Mouse (Mus musculus) intestine, postnatal 0 days (tissue): ENCODE results near the gene Sult1a1. TPM values are rescaled to one million over a fixed set of nuclear protein-coding genes. Genes with fewer than 3 reads are reported as not detected.

ENCODE experiments used
- ATAC-seq: fragments of 200-750 bp; cut with Nextera tagmentation; 2 replicates; pipeline ENCODE4 v1.8.0; 2017; ENCODE audit warnings: mild to moderate bottlenecking, moderate TSS enrichment, moderate library complexity
- H3K27ac ChIP-seq: fragments of 300-500 bp; sonication (generic); 2 replicates; pipeline ENCODE4 v1.5.1; 2014; ENCODE audit warnings: mild to moderate bottlenecking, low read depth, low read length, moderate library complexity
- H3K27me3 ChIP-seq: fragments of 300-500 bp; sonication (generic); replicated peaks from 2 replicates; pipeline ENCODE4 v1.6.1; 2014; ENCODE audit warnings: low read length, mixed read lengths; ENCODE audit not compliant: control insufficient read depth, insufficient read depth
- H3K36me3 ChIP-seq: fragments of 300-500 bp; sonication (generic); 2 replicates; pipeline ENCODE4 v1.6.1; 2014; ENCODE audit warnings: mild to moderate bottlenecking, moderate library complexity; ENCODE audit not compliant: control insufficient read depth, insufficient read depth
- H3K4me1 ChIP-seq: fragments of 300-500 bp; sonication (generic); replicated peaks from 2 replicates; pipeline ENCODE4 v1.6.1; 2014; ENCODE audit warnings: antibody characterized with exemption, low read length, mixed read lengths; ENCODE audit not compliant: control insufficient read depth, insufficient read depth
- H3K4me2 ChIP-seq: fragments of 300-500 bp; sonication (generic); replicated peaks from 2 replicates; pipeline ENCODE4 v1.6.1; 2014; ENCODE audit warnings: low read depth, mild to moderate bottlenecking, moderate library complexity
- H3K4me3 ChIP-seq: fragments of 300-500 bp; sonication (generic); 2 replicates; pipeline ENCODE4 v1.5.1; 2014; ENCODE audit warnings: low read depth, low read length
- H3K9ac ChIP-seq: fragments of 300-500 bp; sonication (generic); 2 replicates; pipeline ENCODE4 v1.6.1; 2014; ENCODE audit warnings: mild to moderate bottlenecking, low read depth, low read length
- H3K9me3 ChIP-seq: fragments of 300-500 bp; sonication (generic); 2 replicates; pipeline ENCODE4 v1.6.1; 2016; ENCODE audit warnings: mixed run types; ENCODE audit not compliant: control insufficient read depth
- CTCF ChIP-seq: sonication (generic); IDR thresholded peaks from 2 replicates; pipeline ENCODE4 v1.5.1; 2016; ENCODE audit warnings: low read depth, mild to moderate bottlenecking, control low read depth, antibody characterized with exemption, moderate library complexity
- WGBS: fragments of 180-500 bp; shearing (Covaris S2); extraction: QIAGEN DNeasy Blood & Tissue Kit; methylation state at CpG from one replicate; pipeline ENCODE4 v1.1.7; 2014; 5-methylcytosine and 5-hydroxymethylcytosine counted together
- polyA plus RNA-seq: library from polyadenylated mRNA; unstranded; fragments of >200 nt; fragmentation: Nextera tagmentation; extraction: Ambion mirVana; gene quantifications from 2 replicates; pipeline ENCODE4 v1.2.1, GENCODE M21; 2015

The Sult1a1 gene
- polyA plus RNA-seq, 1 experiment from 2014 or later: 6.8 TPM

GRCm38 (mm10) chr7:126628111-126628510 lies 48.1 kb downstream of the Sult1a1 start:
- ATAC-seq: no peak
- Histone ChIP-seq H3K4me3 (no peak overlapping the region), H3K27me3 (no peaks in the 10 kb centered on the region), H3K4me1 (no peaks in the 10 kb centered on the region; the same call in 1 of the 2 replicates), H3K36me3 (no peaks in the 10 kb centered on the region), H3K9me3 (no peaks in the 10 kb centered on the region), H3K9ac (no peak overlapping the region), H3K4me2 (no peak overlapping the region), H3K27ac (peak overlapping the region; percentile 50)
- WGBS: 56% methylated on average over 6 of the region's 6 CpGs
- TF ChIP-seq CTCF: no peak

GRCm38 (mm10) chr7:126625807-126626600 lies 50.2 kb downstream of the Sult1a1 start:
- no peak overlapping the region for H3K4me2 ChIP-seq
- H3K9me3 ChIP-seq: no peaks in the 10 kb centered on the region
- no peak overlapping the region for H3K4me3 ChIP-seq
- H3K36me3 ChIP-seq: no peaks in the 10 kb centered on the region
- 79% methylated on average over 3 of the region's 3 CpGs for WGBS
- no peak overlapping the region for H3K27ac ChIP-seq
- no peak overlapping the region for H3K9ac ChIP-seq
- no peak for TF ChIP-seq CTCF
- H3K27me3 ChIP-seq: no peaks in the 10 kb centered on the region
- no peak for ATAC-seq
- H3K4me1 ChIP-seq: no peaks in the 10 kb centered on the region; the same call in 1 of the 2 replicates

GRCm38 (mm10) chr7:126625369-126625768 lies 50.9 kb downstream of the Sult1a1 start:
- Histone ChIP-seq H3K4me3 (no peak overlapping the region), H3K4me2 (peak overlapping the region; percentile 32)
- WGBS: 22% methylated on average over 6 of the region's 6 CpGs

GRCm38 (mm10) chr7:126624774-126625173 lies 51.5 kb downstream of the Sult1a1 start:
- Histone ChIP-seq H3K36me3 (no peaks in the 10 kb centered on the region), H3K27me3 (no peaks in the 10 kb centered on the region), H3K9ac (no peak overlapping the region), H3K9me3 (no peaks in the 10 kb centered on the region), H3K27ac (no peak overlapping the region), H3K4me2 (peak overlapping the region; percentile 32), H3K4me3 (no peak overlapping the region), H3K4me1 (no peaks in the 10 kb centered on the region; the same call in 1 of the 2 replicates)
- WGBS: 72% methylated on average over 16 of the region's 16 CpGs
- no peak for ATAC-seq
- TF ChIP-seq CTCF: no peak

More at GRCm38 (mm10) chr7:126625369-126625768, 50.9 kb downstream of the Sult1a1 start:
- peak; percentile 55 for ATAC-seq
- Histone ChIP-seq H3K9me3 (no peaks in the 10 kb centered on the region), H3K4me1 (no peaks in the 10 kb centered on the region; the same call in 1 of the 2 replicates), H3K36me3 (no peaks in the 10 kb centered on the region), H3K27me3 (no peaks in the 10 kb centered on the region), H3K27ac (no peak overlapping the region), H3K9ac (no peak overlapping the region)
- TF ChIP-seq CTCF: no peak

- Histone ChIP-seq H3K4me2 (no peak overlapping the region), H3K4me3 (no peak overlapping the region), H3K27me3 (no peaks in the 10 kb centered on the region), H3K9ac (no peak overlapping the region), H3K27ac (no peak overlapping the region), H3K36me3 (no peaks in the 10 kb centered on the region), H3K4me1 (no peaks in the 10 kb centered on the region; the same call in 1 of the 2 replicates), H3K9me3 (no peaks in the 10 kb centered on the region)
- TF ChIP-seq CTCF: no peak
- WGBS: 62% methylated on average over 1 of the region's 1 CpGs
- no peak for ATAC-seq
Observed at GRCm38 (mm10) chr7:126623381-126623780, 52.9 kb downstream of the Sult1a1 start.

Other genes with a start within 250 kb of the Sult1a1 start
- 15.1 and 17.0 TPM in 2 replicates for gene Rabep2, start 247.7 kb downstream of the Sult1a1 start, polyA plus RNA-seq
- gene Atp2a1, start 213.3 kb downstream of the Sult1a1 start, polyA plus RNA-seq: 0.05 and 0.24 TPM in 2 replicates
- 23.6 and 23.8 TPM in 2 replicates for gene Sh2b1, start 201.0 kb downstream of the Sult1a1 start, polyA plus RNA-seq
- gene Tufm, start 189.1 kb downstream of the Sult1a1 start, polyA plus RNA-seq: 70.3 and 76.5 TPM in 2 replicates
- gene Atxn2l, start 173.0 kb downstream of the Sult1a1 start, polyA plus RNA-seq: 19.4 and 22.0 TPM in 2 replicates
- 141 and 150 TPM in 2 replicates for gene Eif3c, start 110.0 kb downstream of the Sult1a1 start, polyA plus RNA-seq
- 0.44 and 0.57 TPM in 2 replicates for gene Apobr, start 91.5 kb downstream of the Sult1a1 start, polyA plus RNA-seq
- 62.9 and 66.6 TPM in 2 replicates for gene Cln3, start 90.6 kb downstream of the Sult1a1 start, polyA plus RNA-seq
- 0.14 TPM in 1 of 2 replicates, not detected in the other for gene Il27, start 81.5 kb downstream of the Sult1a1 start, polyA plus RNA-seq
- gene Nupr1, start 45.6 kb downstream of the Sult1a1 start, polyA plus RNA-seq: 28.2 and 30.8 TPM in 2 replicates
- gene Sgf29, start 27.1 kb downstream of the Sult1a1 start, polyA plus RNA-seq: 21.7 and 25.8 TPM in 2 replicates
- gene Bola2, start 19.0 kb upstream of the Sult1a1 start, polyA plus RNA-seq: 80.4 and 98.2 TPM in 2 replicates
- 4.8 and 5.5 TPM in 2 replicates for gene Slx1b, start 19.4 kb upstream of the Sult1a1 start, polyA plus RNA-seq
- gene Coro1a, start 31.4 kb upstream of the Sult1a1 start, polyA plus RNA-seq: 21.5 TPM in 2 replicates
- 131 and 142 TPM in 2 replicates for gene Mapk3, start 83.2 kb upstream of the Sult1a1 start, polyA plus RNA-seq
- gene Gdpd3, start 89.9 kb upstream of the Sult1a1 start, polyA plus RNA-seq: 13.9 and 14.6 TPM in 2 replicates
- gene Ypel3, start 100.5 kb upstream of the Sult1a1 start, polyA plus RNA-seq: 63.1 and 64.6 TPM in 2 replicates
- 0.17 TPM in 2 replicates for gene Tbx6, start 105.1 kb upstream of the Sult1a1 start, polyA plus RNA-seq
- gene Ppp4c, start 116.1 kb upstream of the Sult1a1 start, polyA plus RNA-seq: 134 and 135 TPM in 2 replicates
- 0.97 and 1.2 TPM in 2 replicates for gene Fam57b, start 121.2 kb upstream of the Sult1a1 start, polyA plus RNA-seq
- gene 4930451I11Rik, start 155.2 kb upstream of the Sult1a1 start, polyA plus RNA-seq: not detected in 2 replicates
- 1.5 and 1.6 TPM in 2 replicates for gene Doc2a, start 171.0 kb upstream of the Sult1a1 start, polyA plus RNA-seq
- gene Hirip3, start 185.5 kb upstream of the Sult1a1 start, polyA plus RNA-seq: 7.2 and 9.5 TPM in 2 replicates
- gene Ino80e, start 185.9 kb upstream of the Sult1a1 start, polyA plus RNA-seq: 36.4 and 37.4 TPM in 2 replicates
- gene Taok2, start 208.3 kb upstream of the Sult1a1 start, polyA plus RNA-seq: 11.5 and 12.9 TPM in 2 replicates
- 71.1 and 73.5 TPM in 2 replicates for gene Tmem219, start 246.5 kb upstream of the Sult1a1 start, polyA plus RNA-seq